Mouse (Mus musculus) MEL (cell line): ENCODE measurements around the gene Tigd4. TPM values are rescaled to one million over a fixed set of nuclear protein-coding genes. Genes with fewer than 3 reads are reported as not detected.
A peak's percentile ranks its signal among the peaks of the same experiment; 100 is the strongest.

ENCODE experiments used
- DNase-seq: peaks from one replicate; pipeline ENCODE4 v3.0.0; 2011; ENCODE audit warnings: low read depth, low spot score
- H3K27ac ChIP-seq: 2 replicates; pipeline ENCODE4 v1.5.1; 2012; ENCODE audit warnings: low read depth, mild to moderate bottlenecking, control low read depth, low read length, moderate library complexity; ENCODE audit not compliant: control insufficient read depth
- H3K27me3 ChIP-seq, 2 experiments: fragments of 150-350 bp in 1 of 2; sonication (generic) in 1 of 2; 2 replicates each; pipeline ENCODE4 v1.6.1; 2012; ENCODE audit warnings: low read length in 2 of 2, mild to moderate bottlenecking in 2 of 2, improper control_type of control experiment in 1 of 2, moderate library complexity in 1 of 2; ENCODE audit not compliant: insufficient read depth in 2 of 2, control insufficient read depth in 1 of 2
- H3K36me3 ChIP-seq, 2 experiments: 2 replicates each; pipeline ENCODE4 v1.6.1; 2012 to 2014; ENCODE audit warnings: low read length in 2 of 2, improper control_type of control experiment in 1 of 2, inconsistent platforms in 1 of 2, mild to moderate bottlenecking in 1 of 2; ENCODE audit not compliant: insufficient read depth in 2 of 2, control insufficient read depth in 1 of 2
- H3K4me1 ChIP-seq, 2 experiments: fragments of 150-350 bp in 1 of 2; sonication (generic) in 1 of 2; 2 replicates each; pipeline ENCODE4 v1.6.1; 2012; ENCODE audit warnings: low read length in 2 of 2, improper control_type of control experiment in 1 of 2, mild to moderate bottlenecking in 1 of 2; ENCODE audit not compliant: insufficient read depth in 2 of 2, control insufficient read depth in 1 of 2
- H3K4me3 ChIP-seq, 2 experiments: fragments of 150-350 bp in 1 of 2; sonication (generic) in 1 of 2; 2 replicates each; pipeline ENCODE4 v1.5.1; 2012; ENCODE audit warnings: low read depth in 2 of 2, low read length in 2 of 2, mild to moderate bottlenecking in 2 of 2, moderate library complexity in 2 of 2, control low read depth in 1 of 2, improper control_type of control experiment in 1 of 2; ENCODE audit not compliant: control insufficient read depth in 1 of 2, insufficient read depth in 1 of 2
- H3K79me2 ChIP-seq: 2 replicates; pipeline ENCODE4 v1.6.1; 2012; ENCODE audit warnings: mild to moderate bottlenecking, low read length, moderate library complexity; ENCODE audit not compliant: control insufficient read depth, poor library complexity, insufficient read depth
- H3K9ac ChIP-seq: 2 replicates; pipeline ENCODE4 v1.6.1; 2012; ENCODE audit warnings: low read depth, mild to moderate bottlenecking, control low read depth, low read length, moderate library complexity; ENCODE audit not compliant: control insufficient read depth, poor library complexity, severe bottlenecking
- H3K9me3 ChIP-seq: fragments of 150-350 bp; sonication (generic); replicated peaks from 2 replicates; pipeline ENCODE4 v1.6.1; 2012; ENCODE audit warnings: mild to moderate bottlenecking, low read length, improper control_type of control experiment, moderate library complexity; ENCODE audit not compliant: insufficient read depth
- ELF1 ChIP-seq: IDR thresholded peaks from 2 replicates; pipeline ENCODE4 v1.6.1; 2014; ENCODE audit warnings: low read depth, mild to moderate bottlenecking, inconsistent platforms, low read length, improper control_type of control experiment, moderate library complexity
- EP300 ChIP-seq, 2 experiments: IDR thresholded peaks; 2 replicates each; pipeline ENCODE4 v1.6.1; 2011; ENCODE audit warnings: improper control_type of control experiment in 2 of 2, low read length in 2 of 2, low read depth in 1 of 2, mild to moderate bottlenecking in 1 of 2
- GATA1 ChIP-seq: IDR thresholded peaks from 2 replicates; pipeline ENCODE4 v1.6.1; 2011; ENCODE audit warnings: low read depth, low read length, improper control_type of control experiment
- HCFC1 ChIP-seq: IDR thresholded peaks from 2 replicates; pipeline ENCODE4 v1.6.1; 2012; ENCODE audit warnings: low read depth, mild to moderate bottlenecking, inconsistent platforms, low read length, improper control_type of control experiment, moderate library complexity
- MAX ChIP-seq: IDR thresholded peaks from 2 replicates; pipeline ENCODE4 v1.6.1; 2011; ENCODE audit warnings: low read length, improper control_type of control experiment
- MAZ ChIP-seq: IDR thresholded peaks from 2 replicates; pipeline ENCODE4 v1.6.1; 2012; ENCODE audit warnings: low read depth, mild to moderate bottlenecking, inconsistent platforms, low read length, improper control_type of control experiment
- MEF2A ChIP-seq: IDR thresholded peaks from 2 replicates; pipeline ENCODE4 v1.6.1; 2014; ENCODE audit warnings: low read depth, mild to moderate bottlenecking, inconsistent platforms, low read length, improper control_type of control experiment; ENCODE audit not compliant: poor library complexity, insufficient replicate concordance, severe bottlenecking; ENCODE audit errors: extremely low read depth
- MXI1 ChIP-seq: IDR thresholded peaks from 2 replicates; pipeline ENCODE4 v1.6.1; 2011; ENCODE audit warnings: mild to moderate bottlenecking, low read depth, low read length, improper control_type of control experiment
- MYB ChIP-seq: IDR thresholded peaks from 2 replicates; pipeline ENCODE4 v1.6.1; 2011; ENCODE audit warnings: mild to moderate bottlenecking, low read depth, low read length, improper control_type of control experiment
- NELFE ChIP-seq: IDR thresholded peaks from 2 replicates; pipeline ENCODE4 v1.6.1; 2011; ENCODE audit warnings: low read depth, low read length, improper control_type of control experiment
- NRF1 ChIP-seq: IDR thresholded peaks from 2 replicates; pipeline ENCODE4 v1.6.1; 2014; ENCODE audit warnings: low read depth, mild to moderate bottlenecking, inconsistent platforms, low read length, improper control_type of control experiment, moderate library complexity; ENCODE audit not compliant: poor library complexity, insufficient read depth, severe bottlenecking
- SIN3A ChIP-seq: IDR thresholded peaks from 2 replicates; pipeline ENCODE4 v1.6.1; 2012; ENCODE audit warnings: low read length, improper control_type of control experiment, inconsistent platforms
- TAL1 ChIP-seq: IDR thresholded peaks from 2 replicates; pipeline ENCODE4 v1.6.1; 2012; ENCODE audit warnings: mild to moderate bottlenecking, inconsistent platforms, low read length, moderate library complexity, mixed read lengths
- TBP ChIP-seq: IDR thresholded peaks from 2 replicates; pipeline ENCODE4 v1.8.0; 2011; ENCODE audit warnings: low read depth, low read length, improper control_type of control experiment
- USF2 ChIP-seq, 2 experiments: IDR thresholded peaks; 2 replicates each; pipeline ENCODE4 v1.6.1; 2011 to 2012; ENCODE audit warnings: improper control_type of control experiment in 2 of 2, low read length in 2 of 2, borderline replicate concordance in 1 of 2, inconsistent platforms in 1 of 2, low read depth in 1 of 2, mild to moderate bottlenecking in 1 of 2; ENCODE audit not compliant: insufficient read depth in 1 of 2
- ZC3H11A ChIP-seq: IDR thresholded peaks from 2 replicates; pipeline ENCODE4 v1.6.1; 2012; ENCODE audit warnings: low read depth, mild to moderate bottlenecking, inconsistent platforms, low read length, improper control_type of control experiment
- ZKSCAN1 ChIP-seq: IDR thresholded peaks from 2 replicates; pipeline ENCODE4 v1.6.1; 2012; ENCODE audit warnings: low read depth, mild to moderate bottlenecking, inconsistent platforms, low read length, improper control_type of control experiment, moderate library complexity
- ZMIZ1 ChIP-seq: IDR thresholded peaks from 2 replicates; pipeline ENCODE4 v1.6.1; 2012; ENCODE audit warnings: low read depth, mild to moderate bottlenecking, inconsistent platforms, low read length, improper control_type of control experiment, moderate library complexity
- ZNF384 ChIP-seq: IDR thresholded peaks from 2 replicates; pipeline ENCODE4 v1.6.1; 2012; ENCODE audit warnings: low read depth, mild to moderate bottlenecking, inconsistent platforms, low read length, improper control_type of control experiment
- polyA plus RNA-seq, 2 experiments: library from polyadenylated mRNA; stranded (reverse) in 1 of 2; unstranded in 1 of 2; fragments of >175 nt in 1 of 2; fragments of >200 nt in 1 of 2; gene quantifications; 2 replicates each; pipeline versions ENCODE4 v1.2.1 to v1.2.4; 2012; ENCODE audit warnings: low replicate concordance in 2 of 2, low read depth in 1 of 2; ENCODE audit not compliant: insufficient read length in 2 of 2, insufficient read depth in 1 of 2, missing spikeins in 1 of 2
- total RNA-seq: library from RNA; depleted of rRNA; stranded (reverse); fragments of 300-350 nt; gene quantifications from 2 replicates; pipeline ENCODE4 v1.2.3, GENCODE M21; 2012

Gene Tigd4
- total and polyA plus RNA-seq, 3 experiments = not detected

- peak in 1 of 2 experiments; percentile 32; a peak in 1 of 4 replicates for TF ChIP-seq EP300 (IDR thresholded peaks at IDR 0.05; ENCODE audit: low read depth in 1 of 2, low read length in 2 of 2)
- no peak for TF ChIP-seq ZC3H11A
- TF ChIP-seq GATA1 = peak; percentile 24; the same call in 1 of the 2 replicates
- Histone ChIP-seq H3K9ac (no peak overlapping the region), H3K36me3 (peaks cover 0 to 2% of the 10 kb centered on the region in 2 experiments; a peak in 2 of 4 replicates), H3K27me3 (no peaks in the 10 kb centered on the region), H3K4me1 (peaks cover 2 to 19% of the 10 kb centered on the region in 2 experiments; a peak in 2 of 4 replicates), H3K27ac (no peak overlapping the region), H3K9me3 (no peaks in the 10 kb centered on the region), H3K79me2 (no peaks in the 10 kb centered on the region), H3K4me3 (no peak overlapping the region)
- no peak for DNase-seq
Measured at GRCm38 (mm10) chr3:84639767-84640500, 46.6 kb downstream of the Tigd4 start.

- Histone ChIP-seq H3K9ac (no peak overlapping the region), H3K4me3 (no peak overlapping the region), H3K36me3 (peaks cover 0 to 2% of the 10 kb centered on the region in 2 experiments; a peak in 2 of 4 replicates), H3K27ac (no peak overlapping the region), H3K9me3 (no peaks in the 10 kb centered on the region), H3K79me2 (no peaks in the 10 kb centered on the region), H3K27me3 (no peaks in the 10 kb centered on the region), H3K4me1 (peaks cover 2 to 22% of the 10 kb centered on the region in 2 experiments; a peak in 2 of 4 replicates)
- DNase-seq = no peak
- TF ChIP-seq MYB (no peak), MAZ (no peak), USF2 (IDR thresholded peaks at IDR 0.05; ENCODE audit: borderline replicate concordance in 1 of 2, insufficient read depth in 1 of 2, low read depth in 1 of 2, low read length in 2 of 2) (no peak), TBP (no peak), SIN3A (no peak), ZKSCAN1 (no peak), NELFE (no peak), EP300 (IDR thresholded peaks at IDR 0.05; ENCODE audit: low read depth in 1 of 2, low read length in 2 of 2) (no peak), NRF1 (no peak), HCFC1 (no peak), MAX (no peak), ZNF384 (no peak), MEF2A (no peak), TAL1 (no peak), ELF1 (no peak), MXI1 (no peak), ZMIZ1 (no peak), GATA1 (no peak)
Measured at GRCm38 (mm10) chr3:84640536-84640935, 47.2 kb downstream of the Tigd4 start.
